Comparison of ENCODE assay signal across 8 mouse cellular contexts in genomic region chr16:31428675-31429470, GRCm38 (mm10). TPM values are rescaled to one million over a fixed set of nuclear protein-coding genes. Genes with fewer than 3 reads are reported as not detected.
A peak's percentile ranks its signal among the peaks of the same experiment; 100 is the strongest.
DNase-seq lines count a peak whose midpoint lies in the region; ATAC-seq and TF ChIP-seq lines count a peak whose summit lies in the region.

No protein-coding gene starts in this region.

- H3K9ac ChIP-seq in heart, postnatal 0 days (replicated peaks; ENCODE audit: low read depth, low read length): peak overlapping the region; percentile 7; the same call in 1 of the 2 replicates
- peak overlapping the region; percentile 44 for H3K9ac ChIP-seq in liver, embryonic 16.5 days (ENCODE audit: low read depth, low read length)
- H3K9ac ChIP-seq in neural tube, embryonic 13.5 days: peak overlapping the region; percentile 93

- peaks cover 30% of the 10 kb centered on the region for H3K4me1 ChIP-seq in embryonic facial prominence, embryonic 10.5 days
- peaks cover 10% of the 10 kb centered on the region; the same call in 1 of the 2 replicates for H3K4me1 ChIP-seq in heart, postnatal 0 days (ENCODE audit: control insufficient read depth, insufficient read depth)
- peaks cover 48% of the 10 kb centered on the region for H3K4me1 ChIP-seq in liver, embryonic 16.5 days (ENCODE audit: control insufficient read depth, low read depth, low read length)
- H3K4me1 ChIP-seq in neural tube, embryonic 13.5 days (replicated peaks): peaks cover 39% of the 10 kb centered on the region

- under 1% methylated on average over 65 of the region's 65 CpGs for WGBS in embryonic facial prominence, embryonic 10.5 days
- WGBS in heart, postnatal 0 days: 0% methylated on average over 65 of the region's 65 CpGs
- WGBS in liver, embryonic 16.5 days (ENCODE audit: insufficient replicate concordance): 3% methylated on average over 62 of the region's 65 CpGs
- under 1% methylated on average over 65 of the region's 65 CpGs for WGBS in neural tube, embryonic 13.5 days

- H3K27me3 ChIP-seq in embryonic facial prominence, embryonic 10.5 days (replicated peaks; ENCODE audit: low read depth, poor library complexity, severe bottlenecking): peaks cover 52% of the 10 kb centered on the region
- peaks cover 35% of the 10 kb centered on the region for H3K27me3 ChIP-seq in heart, postnatal 0 days (ENCODE audit: control insufficient read depth, insufficient read depth, low read length)
- H3K27me3 ChIP-seq in liver, embryonic 16.5 days (ENCODE audit: control insufficient read depth, insufficient read depth, low read depth, low read length): peaks cover 20% of the 10 kb centered on the region
- peaks cover 14% of the 10 kb centered on the region for H3K27me3 ChIP-seq in neural tube, embryonic 13.5 days

- no peaks in the 10 kb centered on the region for H3K36me3 ChIP-seq in embryonic facial prominence, embryonic 10.5 days (replicated peaks)
- H3K36me3 ChIP-seq in heart, postnatal 0 days (replicated peaks; ENCODE audit: control insufficient read depth, insufficient read depth, low read length): no peaks in the 10 kb centered on the region
- H3K36me3 ChIP-seq in liver, embryonic 16.5 days (ENCODE audit: control insufficient read depth, insufficient read depth): no peaks in the 10 kb centered on the region
- no peaks in the 10 kb centered on the region for H3K36me3 ChIP-seq in neural tube, embryonic 13.5 days

- no peak for TF ChIP-seq EP300 in heart, postnatal 0 days (IDR thresholded peaks at IDR 0.05; ENCODE audit: low read depth)

- H3K4me2 ChIP-seq in heart, postnatal 0 days (ENCODE audit: low read depth, low read length): peak overlapping the region; percentile 95
- peak overlapping the region; percentile 84 for H3K4me2 ChIP-seq in liver, embryonic 16.5 days (ENCODE audit: low read depth, low read length)
- peak overlapping the region; percentile 77 for H3K4me2 ChIP-seq in neural tube, embryonic 13.5 days

- H3K9me3 ChIP-seq in embryonic facial prominence, embryonic 10.5 days: no peaks in the 10 kb centered on the region
- no peaks in the 10 kb centered on the region for H3K9me3 ChIP-seq in heart, postnatal 0 days (replicated peaks; ENCODE audit: control insufficient read depth, low read length)
- no peaks in the 10 kb centered on the region for H3K9me3 ChIP-seq in liver, embryonic 16.5 days (replicated peaks; ENCODE audit: control insufficient read depth, low read length)
- no peaks in the 10 kb centered on the region for H3K9me3 ChIP-seq in neural tube, embryonic 13.5 days

- H3K4me3 ChIP-seq in embryonic facial prominence, embryonic 10.5 days: peak overlapping the region; percentile 65
- H3K4me3 ChIP-seq in heart, postnatal 0 days (ENCODE audit: low read depth, low read length): peak overlapping the region; percentile 62
- H3K4me3 ChIP-seq in liver, embryonic 16.5 days (ENCODE audit: low read depth, low read length): peak overlapping the region; percentile 60
- H3K4me3 ChIP-seq in neural tube, embryonic 13.5 days: peak overlapping the region; percentile 74

- peak overlapping the region; percentile 88 for H3K27ac ChIP-seq in embryonic facial prominence, embryonic 10.5 days (replicated peaks)
- no peak overlapping the region for H3K27ac ChIP-seq in heart, postnatal 0 days (ENCODE audit: low read depth)
- H3K27ac ChIP-seq in liver, embryonic 16.5 days (ENCODE audit: low read length): no peak overlapping the region
- H3K27ac ChIP-seq in neural tube, embryonic 13.5 days (replicated peaks): peak overlapping the region; percentile 98

- TF ChIP-seq CTCF in heart, postnatal 0 days (IDR thresholded peaks at IDR 0.05; ENCODE audit: low read depth): no peak

- ATAC-seq in heart, postnatal 0 days (ENCODE audit: insufficient read depth, low read depth): no peak
- ATAC-seq in liver, embryonic 16.5 days (ENCODE audit: low read depth): peak; percentile 40
- ATAC-seq in neural tube, embryonic 13.5 days (ENCODE audit: low read depth): peak; percentile 73

- DNase-seq in B cell, adult 2 months: peak; percentile 49 to 53
- DNase-seq in adrenal gland, adult 8-10 months: peak; percentile 31
- peak; percentile 80 for DNase-seq in embryonic facial prominence, embryonic 10.5 days (ENCODE audit: low spot score)
- no peak for DNase-seq in heart, postnatal 0 days (ENCODE audit: low spot score)
- peak; percentile 79 to 86 for DNase-seq in layer of hippocampus, adult 18-20 months (ENCODE audit: low spot score in 2 of 2)
- peak; percentile 64 for DNase-seq in testis, postnatal 14 days (ENCODE audit: low spot score)

RNA-seq across cellular contexts. Expression of gene Bdh1, which starts 6.8 kb away (rescaled TPM):
- total RNA-seq in adrenal gland, adult 8-10 months (2022): 10 to 100 TPM in 2 of 4 experiments, 1 to 10 TPM in 2; 7.6 to 24.2 (median 15.5) TPM
- 12.2 and 13.4 TPM in 2 replicates for polyA plus RNA-seq in embryonic facial prominence, embryonic 10.5 days (2016; fragmentation: Nextera tagmentation; extraction: Ambion mirVana)
- 9.5 and 13.6 TPM in 2 replicates for total RNA-seq in heart, postnatal 0 days (2014; rRNA removed; ENCODE audit: low replicate concordance)
- polyA plus RNA-seq in heart, postnatal 0 days (2015; fragmentation: Nextera tagmentation; extraction: Ambion mirVana): 3.0 and 4.2 TPM in 2 replicates
- 100 to 1,000 TPM in 1 of 2 experiments, 10 to 100 TPM in 1; 90.0 to 103 TPM for total RNA-seq in layer of hippocampus, adult 18-20 months (2021)
- 88.4 and 98.4 TPM in 2 replicates for polyA plus RNA-seq in liver, embryonic 16.5 days (2015; fragmentation: Nextera tagmentation; extraction: Ambion mirVana)
- polyA plus RNA-seq in neural tube, embryonic 13.5 days (2015; fragmentation: Nextera tagmentation; extraction: Ambion mirVana): 88.5 and 93.4 TPM in 2 replicates

Comparison
In these comparisons a context has a peak if more than half of its experiments do, and no peak if none do; other contexts are left out.
1. H3K27ac ChIP-seq: peak in embryonic facial prominence, embryonic 10.5 days (single experiment) and neural tube, embryonic 13.5 days (single experiment); none in heart, postnatal 0 days (single experiment) and liver, embryonic 16.5 days (single experiment).
2. H3K9ac ChIP-seq: peak in every context shown above with its lines; median percentile 93 in neural tube, embryonic 13.5 days; 44 in liver, embryonic 16.5 days; 7 in heart, postnatal 0 days.
3. Peak in every context shown above with its lines, with median percentiles within 50 percentile points of each other: H3K4me3 ChIP-seq and H3K4me2 ChIP-seq.